Mouse (Mus musculus) monocyte, adult 5-6 weeks (primary cell): ENCODE measurements around the gene Atg101. TPM values are rescaled to one million over a fixed set of nuclear protein-coding genes. Genes with fewer than 3 reads are reported as not detected.

ENCODE experiments used
- ATAC-seq: fragments of 153-309, 156-312 bp; replicated peaks from 2 replicates; pipeline ENCODE4 v1.8.0; 2017; ENCODE audit warnings: mild to moderate bottlenecking; ENCODE audit not compliant: low TSS enrichment, insufficient number of reproducible peaks, severe bottlenecking, poor library complexity, low FRiP score
- total RNA-seq: library from RNA; stranded (forward); fragments of 200-1000, 200-491, 200-594 nt; gene quantifications from 3 replicates; pipeline ENCODE4 v1.2.3, GENCODE M21; 2017

The Atg101 gene
- total RNA-seq, 1 experiment from 2014 or later = 58.7 TPM

DNA sequence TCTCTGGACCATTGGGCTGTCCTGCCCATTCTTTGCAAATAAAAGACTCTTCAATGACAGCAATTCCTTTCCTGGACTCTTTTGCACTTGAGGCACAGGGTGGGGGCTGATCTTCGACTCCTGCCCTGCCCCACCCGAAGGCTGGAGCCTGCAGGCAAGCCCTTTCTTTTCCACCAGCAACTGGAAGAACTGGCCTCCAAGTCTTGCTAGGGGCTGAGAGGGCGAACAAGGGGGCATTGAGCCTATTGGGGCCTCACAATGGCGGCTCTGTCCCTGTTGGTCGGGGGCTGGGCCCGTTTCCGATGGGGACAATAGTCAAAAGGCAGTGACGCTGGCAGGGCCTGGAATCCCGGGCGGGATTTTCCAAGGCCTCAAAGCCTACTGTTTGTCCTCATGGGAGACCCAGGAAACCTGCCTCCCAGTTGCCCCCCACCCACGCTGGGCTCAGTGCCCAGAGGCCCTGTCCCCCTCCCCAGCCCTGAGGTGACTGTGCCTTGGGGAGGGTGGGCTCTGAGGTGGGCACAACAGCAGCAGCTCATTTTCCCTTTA is 6.6 kb upstream of the Atg101 start:
- no peak for ATAC-seq

DNA sequence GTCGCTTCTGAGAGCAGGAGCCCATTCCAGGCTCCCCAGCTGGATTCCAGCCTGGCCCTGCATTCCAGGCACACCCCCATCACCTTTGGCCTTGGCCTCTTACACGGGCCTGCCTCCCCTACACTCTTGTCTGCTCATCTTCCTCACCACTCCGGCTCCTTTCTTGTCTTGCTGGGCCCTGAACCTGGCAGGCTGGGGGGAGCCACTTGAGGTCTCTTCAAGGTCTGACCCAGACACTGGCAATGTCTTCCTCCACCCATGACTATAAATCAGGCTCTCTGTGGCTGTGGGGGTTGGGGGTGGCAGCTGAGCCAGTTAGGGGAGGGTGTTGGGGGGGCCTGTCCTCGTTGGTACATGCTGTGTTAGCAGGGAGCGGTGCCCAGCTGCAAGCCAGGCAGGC is 5.5 kb upstream of the Atg101 start:
- ATAC-seq = no peak

DNA sequence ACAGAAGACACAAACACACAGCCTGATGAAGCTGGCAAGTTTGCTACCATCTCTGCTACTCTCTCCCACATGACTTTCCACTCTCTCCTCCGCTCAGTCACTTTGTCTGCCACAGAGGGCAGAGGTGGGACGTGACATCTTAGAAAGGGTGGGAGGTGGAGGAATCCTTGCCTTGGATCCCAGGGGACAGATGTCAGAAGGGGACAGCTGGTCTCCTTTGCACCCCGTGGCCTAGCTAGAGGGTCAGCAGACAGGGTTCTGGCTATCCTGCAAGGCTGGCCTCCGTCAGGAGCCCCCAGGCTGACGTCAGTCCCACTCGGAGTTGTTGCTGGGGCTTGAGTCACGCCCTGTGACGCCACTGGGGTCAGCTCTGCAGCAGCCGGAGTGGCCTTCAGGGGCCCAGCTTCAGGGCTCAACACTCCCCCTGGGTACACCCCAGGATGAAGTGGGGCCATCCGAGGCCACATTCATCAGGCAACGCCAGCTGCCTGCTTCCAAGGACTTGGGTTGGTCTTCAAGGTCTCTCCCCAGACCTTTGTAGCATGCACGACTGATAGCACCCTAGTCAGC is 4.6 kb upstream of the Atg101 start:
- ATAC-seq = no peak

DNA sequence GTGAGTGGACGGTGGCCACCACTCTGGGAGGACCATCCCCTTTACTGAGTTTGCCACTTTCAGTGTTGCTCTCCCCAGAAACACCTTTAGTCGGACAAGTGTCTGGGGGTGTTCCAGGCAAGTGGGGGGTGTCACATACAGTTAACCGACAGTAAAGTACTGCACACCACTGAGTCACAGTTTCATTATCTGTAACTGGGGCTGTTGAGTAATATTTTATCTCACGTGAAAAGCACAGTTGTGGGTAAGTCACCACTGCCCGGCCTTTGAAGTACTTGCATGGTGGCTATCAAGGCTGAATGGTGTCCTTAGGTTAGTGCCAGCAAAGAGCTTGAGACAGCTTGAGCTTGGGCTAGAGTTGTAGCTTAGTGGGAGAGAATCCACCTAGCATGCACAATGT is 1.6 kb upstream of the Atg101 start:
- ATAC-seq = no peak

DNA sequence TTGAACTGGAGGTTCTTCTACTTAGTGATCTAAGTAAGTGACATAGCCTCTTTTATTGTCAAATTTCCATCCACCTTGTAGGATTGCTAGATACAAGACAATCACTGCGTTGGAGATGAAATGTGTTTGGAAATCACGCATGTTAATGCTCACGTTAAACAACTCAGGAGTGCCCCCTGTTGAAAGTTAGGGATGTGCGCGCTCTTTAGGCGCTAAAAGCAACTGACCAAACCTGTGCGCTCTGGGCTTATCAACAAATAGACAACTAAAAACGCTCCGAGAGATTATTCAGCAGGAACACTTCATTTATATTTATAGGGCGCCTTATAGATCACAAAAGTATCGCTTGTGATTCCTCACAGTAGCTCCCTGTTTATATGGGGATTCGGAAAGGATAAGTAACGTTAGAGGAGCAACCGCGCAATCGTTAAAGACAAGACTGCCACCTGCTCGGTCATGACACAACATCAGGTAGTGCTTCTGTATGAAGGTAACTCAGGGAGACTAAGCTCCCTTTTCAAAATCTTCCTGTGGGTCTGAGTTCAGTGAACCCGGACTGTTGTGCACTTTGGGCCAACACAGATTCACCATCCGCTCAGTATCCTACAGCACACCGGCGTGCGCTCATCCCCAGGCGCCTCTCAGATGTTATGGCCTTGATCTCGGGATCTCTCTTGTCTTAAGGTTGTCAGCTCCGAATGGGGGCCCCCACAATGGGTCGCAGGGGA is 725 bp upstream of the Atg101 start:
- ATAC-seq = peak; percentile 34; the same call in 1 of the 2 replicates

DNA sequence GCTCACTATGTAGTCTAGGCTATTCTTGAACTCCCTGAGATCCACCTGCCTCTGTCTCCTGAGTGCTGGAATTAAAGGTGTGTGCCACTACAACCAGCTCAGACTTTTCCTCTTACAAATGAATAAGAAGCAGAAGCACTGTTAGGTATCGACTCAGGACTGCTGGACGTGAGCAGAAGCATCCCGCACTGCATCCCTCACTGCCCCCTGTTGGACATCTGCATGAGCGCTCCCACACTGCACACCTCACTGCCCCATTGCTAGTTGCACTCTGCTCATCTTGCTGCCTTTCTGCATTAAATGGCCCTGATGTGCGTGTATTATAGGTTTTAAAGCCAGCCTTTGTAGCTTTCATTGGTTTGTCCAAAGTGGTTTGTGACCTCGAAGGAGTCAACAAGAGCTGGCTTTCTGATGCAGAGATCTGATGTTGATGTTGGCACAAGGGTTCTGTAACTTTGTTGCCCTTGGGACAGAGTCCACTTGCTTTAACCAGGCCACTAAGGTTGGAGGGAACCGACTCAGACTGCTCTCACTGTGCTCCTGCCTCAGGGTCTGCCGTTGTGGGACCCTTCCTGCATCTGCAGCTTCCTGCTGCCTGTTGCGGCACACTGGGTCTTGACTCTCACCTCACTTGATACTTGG is 2.2 kb downstream of the Atg101 start:
- no peak for ATAC-seq

DNA sequence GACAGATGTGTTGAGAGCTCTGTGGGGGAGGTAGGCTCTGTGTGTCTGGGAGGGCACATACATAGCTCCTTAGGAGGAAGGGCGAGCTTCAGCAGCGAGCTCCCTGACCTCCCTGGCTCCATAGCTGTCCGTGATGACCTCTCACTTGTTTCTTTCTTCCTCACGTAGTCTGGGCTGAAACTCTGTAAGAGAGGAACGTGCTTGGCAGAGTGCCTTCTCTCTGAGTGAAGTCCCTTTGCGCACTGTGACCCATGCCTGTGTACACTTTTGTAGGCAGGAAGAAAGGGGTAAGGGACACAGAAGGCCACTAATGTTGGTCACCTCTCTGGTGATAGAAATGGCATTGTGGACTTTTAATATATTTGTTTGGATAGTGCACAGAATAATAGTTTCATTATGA is 3.3 kb downstream of the Atg101 start:
- ATAC-seq = no peak

DNA sequence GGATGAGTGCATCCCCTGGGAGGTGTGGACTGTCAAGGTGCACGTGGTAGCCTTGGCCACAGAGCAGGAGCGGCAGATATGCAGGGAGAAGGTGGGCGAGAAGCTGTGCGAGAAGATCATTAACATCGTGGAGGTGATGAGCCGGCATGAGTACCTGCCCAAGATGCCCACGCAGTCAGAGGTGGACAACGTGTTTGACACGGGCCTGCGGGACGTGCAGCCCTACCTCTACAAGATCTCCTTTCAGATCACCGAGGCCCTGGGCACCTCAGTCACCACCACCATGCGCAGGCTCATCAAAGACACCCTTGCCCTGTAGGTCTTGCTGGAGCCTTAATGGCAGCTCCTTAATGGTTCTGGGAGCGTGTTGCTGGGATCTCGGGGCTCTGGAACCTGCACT is 6.3 kb downstream of the Atg101 start:
- no peak for ATAC-seq

DNA sequence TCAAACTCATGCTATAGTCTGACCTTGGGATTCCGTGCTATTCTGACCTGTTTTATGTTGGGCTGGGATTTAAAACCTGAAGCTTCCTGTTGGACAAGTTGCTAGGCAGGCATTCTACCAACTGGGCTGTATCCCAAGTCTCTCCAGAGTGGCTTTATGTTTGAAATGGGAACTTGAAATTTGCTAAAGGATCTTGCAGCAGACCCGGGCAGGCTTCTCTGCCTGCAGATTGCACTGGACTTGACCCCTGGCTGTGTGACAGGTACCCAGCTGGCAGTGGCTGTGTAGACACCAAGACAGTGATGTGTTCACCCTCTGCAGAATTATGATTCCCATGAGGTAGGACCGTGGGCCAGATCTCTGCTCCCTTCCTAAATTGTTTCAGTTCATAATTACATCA is 7.9 kb downstream of the Atg101 start:
- ATAC-seq = no peak

DNA sequence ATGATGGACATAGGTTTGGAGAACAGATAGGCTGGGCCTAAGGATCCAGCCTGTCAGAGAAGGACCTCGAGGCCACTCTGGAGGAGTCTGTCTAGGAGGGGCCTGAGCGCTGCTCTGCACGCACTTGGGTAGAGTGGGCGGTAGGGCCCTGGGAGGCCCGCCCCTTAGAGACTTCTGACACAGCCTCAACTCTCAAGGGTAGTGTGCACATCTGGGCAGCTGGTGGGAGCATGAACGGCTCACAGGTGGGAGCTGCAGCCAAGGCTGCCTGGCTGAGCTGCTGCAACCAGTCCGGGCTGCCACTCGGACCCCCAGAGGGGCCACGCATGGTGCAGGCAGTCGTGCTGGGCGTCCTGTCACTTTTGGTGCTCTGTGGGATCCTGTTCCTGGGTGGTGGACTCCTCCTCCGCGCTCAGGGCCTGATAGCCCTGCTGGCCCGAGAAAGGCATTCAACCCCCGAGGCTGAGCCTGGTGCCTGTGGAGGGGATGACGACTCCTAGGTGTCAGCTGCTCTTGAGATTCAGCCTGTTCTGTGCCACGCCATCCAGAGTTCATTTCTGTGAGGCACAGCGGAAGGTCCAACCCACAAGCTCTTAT is 9.1 kb downstream of the Atg101 start, which contains the start of gene 6030408B16Rik:
TSS of gene 6030408B16Rik (plus strand) at position 188 of the 597 bp plus-strand sequence.
- ATAC-seq = no peak

DNA sequence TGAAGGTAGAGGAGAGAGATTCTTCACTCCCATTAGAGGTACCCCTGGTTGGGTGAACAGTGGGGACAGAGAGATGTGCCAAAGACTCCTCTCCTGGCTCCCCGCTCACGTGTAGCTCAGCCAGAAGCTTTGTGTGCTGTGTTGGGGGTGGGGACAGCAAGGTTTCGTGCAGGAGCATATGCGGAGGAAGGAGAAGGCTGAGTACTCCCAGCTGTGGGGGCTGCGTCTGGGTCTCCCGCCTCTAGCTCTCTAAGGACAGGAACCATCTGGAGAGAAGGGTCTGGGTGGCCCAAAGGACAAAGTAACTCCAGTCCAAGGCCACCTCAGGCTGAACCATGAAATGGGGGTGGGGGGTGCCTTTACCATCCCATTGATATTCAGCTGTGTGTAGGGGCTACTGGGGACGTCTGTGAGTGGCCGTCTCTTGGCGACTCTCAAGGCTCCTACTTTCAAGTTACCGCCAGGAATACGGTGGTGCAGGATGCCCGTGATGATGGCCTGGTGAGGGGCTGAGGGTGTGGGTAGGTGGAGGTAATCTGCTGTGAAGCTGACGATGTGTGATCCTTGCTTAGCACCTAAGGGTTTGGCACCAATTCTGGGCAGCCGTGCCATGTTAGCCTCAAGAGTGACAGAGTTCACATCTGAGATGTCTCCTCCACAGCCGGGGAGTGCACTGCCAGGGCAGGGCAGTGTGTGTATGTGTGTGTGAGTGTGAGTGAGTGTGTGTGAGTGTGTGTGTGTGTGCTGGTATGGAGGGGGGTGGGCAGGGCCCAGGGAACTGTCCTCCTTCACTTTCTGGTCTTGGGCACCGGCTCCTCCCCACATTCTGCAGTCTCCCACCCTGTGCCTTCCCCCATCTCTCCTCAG is 10.2 kb downstream of the Atg101 start:
- ATAC-seq = no peak

DNA sequence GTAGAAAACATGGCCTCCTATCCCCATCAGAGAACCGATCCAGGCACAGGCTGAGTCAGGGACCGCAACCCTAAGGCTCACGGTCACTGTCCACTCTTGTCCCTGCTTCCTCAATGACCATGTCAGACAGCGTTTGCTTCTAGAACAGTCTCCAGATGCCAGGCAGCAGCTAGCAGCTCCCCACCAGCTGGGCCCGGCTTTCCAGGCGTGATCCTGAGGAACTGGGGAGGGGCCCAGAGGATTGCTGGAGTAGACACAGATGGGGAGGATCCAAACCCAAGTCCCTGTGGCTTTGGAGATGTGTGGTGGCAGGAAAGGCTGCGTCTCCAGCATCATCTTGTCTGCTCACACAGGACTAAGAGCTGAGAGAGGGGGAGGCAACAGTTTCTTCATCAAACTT is 11.0 kb downstream of the Atg101 start:
- ATAC-seq = no peak

DNA sequence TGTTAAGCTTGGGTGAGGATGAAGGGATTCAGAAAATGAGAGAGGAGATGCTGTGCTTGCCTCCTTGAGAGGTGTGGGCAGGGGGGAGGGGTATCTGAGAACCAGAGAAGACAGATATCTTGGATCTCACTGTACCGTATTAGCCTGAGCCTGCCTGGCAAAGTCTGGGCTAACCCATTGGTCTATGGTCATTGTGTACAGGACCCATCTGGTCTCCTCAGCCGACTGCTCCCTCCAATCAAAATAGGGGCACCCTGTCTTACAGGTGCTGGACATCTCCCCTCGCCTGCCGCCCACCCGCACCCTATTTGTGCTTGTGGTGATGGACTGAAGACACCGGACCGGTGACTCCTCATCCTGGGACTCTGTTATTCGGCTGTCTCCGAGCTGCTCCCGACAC is 11.5 kb downstream of the Atg101 start:
- no peak for ATAC-seq

DNA sequence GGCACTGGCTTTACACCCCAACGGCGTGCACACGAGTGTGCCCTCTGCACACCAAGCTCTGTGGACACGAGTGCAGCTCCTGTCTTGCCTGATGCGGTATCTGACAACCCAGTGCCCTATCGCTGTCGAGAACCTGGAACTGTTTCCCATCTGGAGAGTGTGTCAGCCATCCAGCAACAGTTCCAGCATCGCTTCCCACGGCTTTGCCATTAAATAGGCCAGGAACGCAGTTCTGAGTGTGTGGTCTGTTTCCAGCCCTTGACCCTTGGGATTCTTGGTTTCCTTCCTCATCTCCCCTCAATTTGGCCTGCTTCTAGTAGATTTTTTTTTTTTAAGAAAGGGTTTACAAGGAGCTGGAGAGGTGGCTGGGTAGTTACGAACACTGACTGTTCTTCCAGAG is 12.0 kb downstream of the Atg101 start:
- no peak for ATAC-seq

DNA sequence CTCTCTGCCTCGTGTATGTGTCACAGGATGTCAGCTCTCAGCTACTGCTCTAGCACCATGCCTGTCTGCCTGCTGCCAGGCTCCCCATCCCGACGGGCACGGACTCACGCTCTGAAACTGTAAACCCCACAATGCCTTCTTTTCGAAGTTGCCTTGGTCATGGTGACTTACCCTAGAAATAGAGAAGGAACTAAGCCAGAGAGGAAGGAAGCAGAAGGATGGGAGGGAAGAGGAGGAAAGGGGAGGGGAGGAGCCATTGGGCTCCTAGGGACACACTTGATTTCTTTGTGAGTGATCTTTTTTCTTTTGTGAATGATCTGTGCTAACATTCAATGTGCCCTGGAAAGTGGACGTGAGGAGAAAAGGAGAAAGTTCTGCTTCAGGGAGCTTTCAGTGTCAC is 13.9 kb downstream of the Atg101 start:
- peak; percentile 62; the same call in 1 of the 2 replicates for ATAC-seq

DNA sequence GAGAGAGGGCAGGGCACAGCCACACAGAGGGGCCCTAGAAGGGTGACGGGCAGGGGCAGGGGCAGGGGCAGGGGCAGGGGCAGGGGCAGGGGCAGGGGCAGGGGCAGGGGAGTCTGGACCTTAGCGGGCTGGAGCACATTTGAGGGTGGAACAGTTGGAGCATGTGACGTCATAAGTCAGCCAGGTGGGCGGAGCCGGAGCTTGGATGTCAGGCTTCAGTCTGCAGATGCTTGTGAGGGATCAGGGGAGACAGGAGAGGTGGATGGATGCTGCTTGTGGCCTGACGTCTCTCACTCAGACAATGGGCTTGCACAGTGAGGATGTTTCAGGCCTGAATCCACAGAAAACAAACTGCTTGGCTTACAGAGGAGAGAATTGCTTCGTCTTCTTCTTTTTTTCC is 14.5 kb downstream of the Atg101 start:
- ATAC-seq = no peak

DNA sequence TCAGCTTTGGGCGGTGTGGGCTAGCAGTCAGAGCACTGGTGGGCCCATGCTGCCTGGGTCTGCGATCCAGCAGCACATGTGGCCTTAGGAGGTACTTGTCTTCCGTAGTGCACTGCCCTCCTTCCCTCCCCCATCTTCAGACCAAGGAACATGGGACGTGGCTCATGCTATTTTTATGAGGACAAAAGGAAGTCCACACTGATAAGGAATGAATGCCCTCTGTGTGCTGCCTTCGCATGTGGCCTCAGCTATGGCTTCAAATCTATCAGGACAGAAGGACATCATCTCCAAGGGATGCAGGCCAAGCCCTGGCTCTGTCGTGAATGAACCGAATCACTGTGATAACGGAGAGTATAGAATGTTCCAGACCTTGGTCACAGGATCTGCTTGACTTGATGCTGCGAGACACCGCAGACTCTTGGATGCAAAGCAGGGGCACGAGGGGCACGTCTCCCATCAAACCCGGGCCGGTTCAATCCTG is 15.4 kb downstream of the Atg101 start:
- ATAC-seq = no peak

DNA sequence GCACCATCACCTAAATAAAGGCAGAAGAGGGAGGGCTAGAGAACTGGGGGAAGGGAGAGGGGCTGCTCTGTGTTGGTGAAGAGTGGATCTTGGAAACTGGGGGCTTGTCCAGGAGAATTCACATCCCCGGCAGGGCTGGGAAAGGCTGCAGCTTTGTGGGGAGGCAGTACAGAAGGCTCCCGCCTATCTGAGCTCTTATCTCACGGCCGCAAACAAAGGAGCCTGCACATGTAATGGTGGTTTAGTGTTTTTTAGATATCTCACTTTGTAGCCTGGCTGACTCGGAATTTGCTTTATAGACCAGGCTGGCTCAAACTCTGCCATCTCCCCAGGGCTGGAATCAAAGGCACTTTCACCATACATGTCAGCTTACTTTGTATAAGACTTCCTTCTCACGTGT is 16.1 kb downstream of the Atg101 start:
- ATAC-seq = no peak
